Mouse (Mus musculus): ENCODE results near the gene Idh3a. TPM values are rescaled to one million over a fixed set of nuclear protein-coding genes. Genes with fewer than 3 reads are reported as not detected.
A peak's percentile ranks its signal among the peaks of the same experiment; 100 is the strongest.

Gene Idh3a
- polyA plus RNA-seq, 1 experiment from 2014 or later: 143 TPM

DNA sequence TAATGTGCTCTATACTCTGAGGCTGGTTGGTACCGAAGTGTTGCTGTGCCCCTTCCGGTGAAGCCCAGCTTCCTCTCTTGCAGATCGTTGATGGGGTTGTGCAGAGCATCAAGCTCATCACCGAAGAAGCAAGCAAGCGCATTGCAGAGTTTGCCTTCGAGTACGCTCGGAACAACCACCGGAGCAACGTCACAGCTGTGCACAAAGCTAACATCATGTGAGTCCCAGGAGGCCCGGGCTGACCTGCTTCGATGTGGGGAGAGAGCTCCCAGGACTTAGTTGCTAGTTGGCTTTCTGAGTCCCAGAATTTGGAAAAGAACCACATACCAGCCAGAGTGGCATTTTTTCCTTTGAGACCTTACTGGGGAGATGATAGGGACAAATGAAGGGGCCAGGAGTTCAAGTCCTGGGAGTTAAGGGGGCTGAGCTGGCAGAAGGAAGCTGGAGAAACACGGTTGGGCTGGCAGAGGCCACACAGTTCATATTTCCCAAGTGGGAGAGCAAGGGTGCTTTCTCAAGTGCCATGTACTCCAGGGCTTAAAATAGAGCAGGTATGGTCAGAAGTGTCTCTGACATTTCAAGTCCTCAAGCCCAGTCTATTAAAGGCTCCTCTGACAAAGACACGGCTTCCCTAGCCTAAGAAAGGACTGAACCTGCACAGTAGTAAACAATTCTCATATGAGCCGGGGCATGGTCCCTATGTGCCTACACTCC is 10.8 kb downstream of the Idh3a start:
- Histone ChIP-seq H3K27ac (replicated peaks) (no peak overlapping the region), H3K27me3 (no peaks in the 10 kb centered on the region), H3K36me3 (peaks cover 88% of the 10 kb centered on the region), H3K4me1 (no peaks in the 10 kb centered on the region), H3K4me3 (no peak overlapping the region), H3K4me2 (replicated peaks) (no peak overlapping the region), H3K9me3 (no peaks in the 10 kb centered on the region), H3K9ac (replicated peaks) (no peak overlapping the region)
- WGBS: 95% methylated on average over 15 of the region's 15 CpGs
- ATAC-seq (replicated peaks): no peak

- H3K4me3 ChIP-seq: no peak overlapping the region
- H3K9ac ChIP-seq (replicated peaks): no peak overlapping the region
- no peak for ATAC-seq (replicated peaks)
- H3K27me3 ChIP-seq: no peaks in the 10 kb centered on the region
- 80% methylated on average over 2 of the region's 2 CpGs for WGBS
- no peaks in the 10 kb centered on the region for H3K9me3 ChIP-seq
- H3K4me1 ChIP-seq: no peaks in the 10 kb centered on the region
- no peak overlapping the region for H3K4me2 ChIP-seq (replicated peaks)
- H3K36me3 ChIP-seq: peaks cover 66% of the 10 kb centered on the region
- no peak overlapping the region for H3K27ac ChIP-seq (replicated peaks)
Measured at GRCm38 (mm10) chr9:54602386-54602785, 16.3 kb downstream of the Idh3a start.

- WGBS: 60% methylated on average over 7 of the region's 7 CpGs
- H3K9me3 ChIP-seq: no peaks in the 10 kb centered on the region
- H3K9ac ChIP-seq (replicated peaks): no peak overlapping the region
- H3K4me2 ChIP-seq (replicated peaks): no peak overlapping the region
- no peaks in the 10 kb centered on the region for H3K27me3 ChIP-seq
- peaks cover 60% of the 10 kb centered on the region for H3K36me3 ChIP-seq
- H3K27ac ChIP-seq (replicated peaks): no peak overlapping the region
- no peaks in the 10 kb centered on the region for H3K4me1 ChIP-seq
- ATAC-seq (replicated peaks): no peak
- no peak overlapping the region for H3K4me3 ChIP-seq
Measured at GRCm38 (mm10) chr9:54602916-54603315, 16.8 kb downstream of the Idh3a start.

GRCm38 (mm10) chr9:54604131-54604654 is 18.1 kb downstream of the Idh3a start:
- WGBS: 86% methylated on average over 5 of the region's 5 CpGs
- no peaks in the 10 kb centered on the region for H3K4me1 ChIP-seq
- no peak overlapping the region for H3K9ac ChIP-seq (replicated peaks)
- no peak overlapping the region for H3K4me3 ChIP-seq
- H3K36me3 ChIP-seq: peaks cover 49% of the 10 kb centered on the region
- H3K27me3 ChIP-seq: no peaks in the 10 kb centered on the region
- H3K4me2 ChIP-seq (replicated peaks): no peak overlapping the region
- ATAC-seq (replicated peaks): no peak
- H3K27ac ChIP-seq (replicated peaks): no peak overlapping the region
- H3K9me3 ChIP-seq: no peaks in the 10 kb centered on the region

DNA sequence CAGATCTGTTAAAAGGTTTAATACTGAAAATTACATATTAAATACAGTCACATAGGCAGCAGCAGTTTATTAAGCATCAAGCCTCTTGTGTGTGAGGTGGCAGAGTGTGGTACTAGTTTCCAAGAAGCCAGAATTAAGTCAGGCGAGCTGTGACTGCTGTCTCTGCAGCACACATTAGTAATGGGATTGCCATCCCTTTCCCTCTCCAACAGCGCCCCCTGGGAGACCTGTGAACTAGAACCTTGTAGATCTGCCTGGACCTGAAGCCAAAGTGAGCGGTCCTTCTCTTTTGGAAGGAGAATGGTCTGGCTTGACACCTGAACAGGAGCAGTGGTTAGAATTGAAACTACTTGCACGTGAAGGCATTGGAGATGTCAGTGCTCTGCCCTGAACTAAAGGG is 18.8 kb downstream of the Idh3a start:
- no peak overlapping the region for H3K4me2 ChIP-seq (replicated peaks)
- H3K9ac ChIP-seq (replicated peaks): no peak overlapping the region
- WGBS: 63% methylated on average over 4 of the region's 4 CpGs
- no peak overlapping the region for H3K4me3 ChIP-seq
- no peaks in the 10 kb centered on the region for H3K4me1 ChIP-seq
- no peaks in the 10 kb centered on the region for H3K27me3 ChIP-seq
- H3K9me3 ChIP-seq: no peaks in the 10 kb centered on the region
- no peak overlapping the region for H3K27ac ChIP-seq (replicated peaks)
- H3K36me3 ChIP-seq: peaks cover 42% of the 10 kb centered on the region
- no peak for ATAC-seq (replicated peaks)

DNA sequence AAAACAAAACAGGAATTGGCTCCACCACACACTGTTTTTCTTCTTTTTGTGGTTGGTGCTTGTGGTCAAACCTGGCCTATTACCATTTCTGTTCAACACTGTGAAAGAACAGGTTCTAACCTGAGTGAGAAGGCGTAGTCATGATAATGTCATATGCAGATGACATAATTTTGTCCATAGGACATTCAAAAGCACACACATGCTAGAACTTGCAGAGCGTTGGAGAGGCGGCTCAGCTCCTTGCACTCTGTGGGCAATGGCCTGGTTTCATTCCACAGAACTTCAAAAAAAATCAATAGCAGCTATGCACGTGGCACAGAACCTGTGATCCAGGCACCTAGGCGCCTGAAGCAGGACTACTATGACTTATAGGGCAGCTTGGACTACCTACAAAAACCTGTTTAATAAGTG is 26.7 kb downstream of the Idh3a start:
- ATAC-seq (replicated peaks): no peak
- Histone ChIP-seq H3K4me1 (no peaks in the 10 kb centered on the region), H3K36me3 (no peaks in the 10 kb centered on the region), H3K27me3 (no peaks in the 10 kb centered on the region), H3K4me2 (replicated peaks) (no peak overlapping the region), H3K27ac (replicated peaks) (no peak overlapping the region), H3K9me3 (no peaks in the 10 kb centered on the region), H3K9ac (replicated peaks) (no peak overlapping the region), H3K4me3 (no peak overlapping the region)
- 79% methylated on average over 5 of the region's 5 CpGs for WGBS

DNA sequence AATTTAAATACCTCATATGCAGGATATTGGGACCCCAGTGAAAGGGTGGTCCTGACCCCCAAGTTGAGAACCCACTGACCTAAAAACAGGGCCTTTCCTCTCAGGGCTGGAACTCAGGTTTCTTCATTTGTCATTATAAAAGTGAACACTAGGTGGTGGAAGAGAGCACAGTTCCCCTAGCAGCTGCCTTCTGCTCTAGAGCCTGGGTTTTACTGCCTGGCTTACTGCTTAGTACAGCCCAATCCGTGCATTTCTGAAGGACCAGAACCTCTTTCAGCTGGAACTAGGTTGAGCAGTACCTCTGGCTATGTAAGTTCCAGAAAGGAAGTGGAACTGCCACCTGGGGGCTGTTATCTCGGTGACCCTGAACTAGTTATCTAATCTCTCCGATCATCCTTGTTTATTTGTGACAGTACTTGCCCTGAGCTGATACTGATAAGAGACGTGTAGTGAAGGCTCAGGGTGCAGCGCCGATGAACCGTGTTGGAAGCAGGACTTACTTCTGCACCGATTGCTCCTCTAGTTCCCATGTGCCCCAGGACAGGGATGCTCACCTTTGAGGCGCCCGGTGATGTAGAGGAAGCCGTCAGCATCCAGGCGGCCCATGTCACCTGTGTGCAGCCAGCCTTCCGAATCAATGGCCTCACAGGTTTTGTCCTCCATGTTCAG is 28.2 kb downstream of the Idh3a start:
- H3K9ac ChIP-seq (replicated peaks): no peak overlapping the region
- no peak overlapping the region for H3K4me3 ChIP-seq
- no peaks in the 10 kb centered on the region for H3K4me1 ChIP-seq
- H3K27me3 ChIP-seq: no peaks in the 10 kb centered on the region
- ATAC-seq (replicated peaks): peak; percentile 73; the same call in 1 of the 2 replicates
- H3K27ac ChIP-seq (replicated peaks): no peak overlapping the region
- H3K9me3 ChIP-seq: no peaks in the 10 kb centered on the region
- H3K36me3 ChIP-seq: no peaks in the 10 kb centered on the region
- no peak overlapping the region for H3K4me2 ChIP-seq (replicated peaks)
- WGBS: 76% methylated on average over 13 of the region's 13 CpGs

- Histone ChIP-seq H3K4me3 (no peak overlapping the region), H3K9ac (replicated peaks) (no peak overlapping the region), H3K27me3 (no peaks in the 10 kb centered on the region), H3K4me1 (no peaks in the 10 kb centered on the region), H3K27ac (replicated peaks) (no peak overlapping the region), H3K9me3 (no peaks in the 10 kb centered on the region), H3K4me2 (replicated peaks) (no peak overlapping the region), H3K36me3 (no peaks in the 10 kb centered on the region)
- ATAC-seq (replicated peaks): no peak
- 96% methylated on average over 5 of the region's 5 CpGs for WGBS
Measured at GRCm38 (mm10) chr9:54627240-54627639, 41.1 kb downstream of the Idh3a start.

- no peak for ATAC-seq (replicated peaks)
- Histone ChIP-seq H3K9ac (replicated peaks) (no peak overlapping the region), H3K36me3 (no peaks in the 10 kb centered on the region), H3K9me3 (no peaks in the 10 kb centered on the region), H3K27ac (replicated peaks) (no peak overlapping the region), H3K4me2 (replicated peaks) (no peak overlapping the region), H3K4me1 (no peaks in the 10 kb centered on the region), H3K4me3 (no peak overlapping the region), H3K27me3 (no peaks in the 10 kb centered on the region)
- WGBS: 79% methylated on average over 4 of the region's 4 CpGs
Measured at GRCm38 (mm10) chr9:54628752-54629151, 42.6 kb downstream of the Idh3a start.

DNA sequence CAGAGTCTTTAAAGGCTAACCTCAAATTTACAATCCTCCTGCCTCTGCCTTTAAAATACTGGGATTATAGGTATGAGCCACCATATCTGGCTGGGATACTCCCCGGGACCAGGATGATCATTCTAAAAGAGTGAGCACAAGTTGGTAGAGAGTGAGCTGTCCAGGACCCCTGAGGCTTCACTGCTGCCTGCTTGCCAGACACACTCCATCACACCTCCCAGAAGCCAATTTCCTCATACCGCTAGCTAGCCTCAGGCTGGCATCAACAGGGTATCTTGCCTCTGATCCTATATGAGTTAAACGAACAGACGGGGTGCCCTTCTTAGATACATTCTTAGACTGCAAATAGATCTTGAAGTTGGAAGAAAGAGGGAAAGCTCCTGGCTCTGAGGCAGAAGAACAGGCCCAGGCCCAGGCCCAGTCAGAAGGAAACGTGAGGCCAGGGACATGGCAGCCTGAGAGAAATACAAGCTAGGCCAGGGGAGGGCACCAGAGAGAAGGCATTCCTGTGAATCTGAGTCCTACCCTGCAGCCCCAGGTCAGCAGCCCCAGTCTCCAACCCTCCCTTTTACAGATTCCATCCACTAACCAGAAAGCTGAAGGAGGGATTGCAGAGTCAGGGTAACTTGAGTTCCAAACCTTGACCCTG is 43.6 kb downstream of the Idh3a start:
- Histone ChIP-seq H3K36me3 (no peaks in the 10 kb centered on the region), H3K27me3 (no peaks in the 10 kb centered on the region), H3K9me3 (no peaks in the 10 kb centered on the region), H3K4me3 (no peak overlapping the region), H3K4me2 (replicated peaks) (no peak overlapping the region), H3K27ac (replicated peaks) (no peak overlapping the region), H3K4me1 (no peaks in the 10 kb centered on the region), H3K9ac (replicated peaks) (no peak overlapping the region)
- ATAC-seq (replicated peaks): no peak
- 72% methylated on average over 5 of the region's 5 CpGs for WGBS

DNA sequence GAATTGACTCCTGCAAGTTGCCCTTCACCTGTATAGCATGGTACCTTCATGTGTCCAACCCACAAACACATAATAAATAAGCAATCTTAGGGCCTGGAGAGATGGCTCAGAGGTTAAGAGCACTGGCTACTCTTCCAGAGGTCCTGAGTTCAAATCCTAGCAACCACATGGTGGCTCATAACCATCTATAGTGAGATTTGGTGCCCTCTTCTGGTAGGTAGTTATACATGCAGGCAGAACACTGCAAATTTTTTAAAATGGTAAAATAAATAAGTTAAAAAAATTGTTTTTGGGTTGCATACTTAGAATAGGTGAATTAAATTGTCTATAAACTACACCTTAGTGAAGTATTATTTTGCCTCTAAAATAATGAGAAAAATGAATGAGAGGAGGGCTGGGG is 44.8 kb downstream of the Idh3a start:
- no peaks in the 10 kb centered on the region for H3K9me3 ChIP-seq
- ATAC-seq (replicated peaks): no peak
- H3K4me3 ChIP-seq: no peak overlapping the region
- H3K9ac ChIP-seq (replicated peaks): no peak overlapping the region
- H3K27me3 ChIP-seq: no peaks in the 10 kb centered on the region
- no peak overlapping the region for H3K4me2 ChIP-seq (replicated peaks)
- no peaks in the 10 kb centered on the region for H3K4me1 ChIP-seq
- H3K36me3 ChIP-seq: no peaks in the 10 kb centered on the region
- no peak overlapping the region for H3K27ac ChIP-seq (replicated peaks)

- Histone ChIP-seq H3K4me3 (no peak overlapping the region), H3K4me2 (replicated peaks) (no peak overlapping the region), H3K9ac (replicated peaks) (no peak overlapping the region), H3K9me3 (no peaks in the 10 kb centered on the region), H3K4me1 (no peaks in the 10 kb centered on the region), H3K36me3 (no peaks in the 10 kb centered on the region), H3K27me3 (no peaks in the 10 kb centered on the region), H3K27ac (replicated peaks) (no peak overlapping the region)
- WGBS: 90% methylated on average over 2 of the region's 2 CpGs
- no peak for ATAC-seq (replicated peaks)
Measured at GRCm38 (mm10) chr9:54633401-54633800, 47.3 kb downstream of the Idh3a start.

Data from forebrain, embryonic 15.5 days (tissue).